Mouse (Mus musculus) hindbrain, postnatal 0 days (tissue): ENCODE results near the gene Cx3cl1. TPM values are rescaled to one million over a fixed set of nuclear protein-coding genes. Genes with fewer than 3 reads are reported as not detected.

Experiments
- ATAC-seq: fragments of 200-750 bp; cut with Nextera tagmentation; 2 replicates; pipeline ENCODE4 v1.8.0; 2017; ENCODE audit warnings: mild to moderate bottlenecking, moderate TSS enrichment, moderate library complexity
- DNase-seq: peaks from one replicate; pipeline ENCODE4 v3.0.0-alpha.2; 2015; ENCODE audit warnings: low spot score
- H3K27ac ChIP-seq: fragments of 300-500 bp; sonication (generic); 2 replicates; pipeline ENCODE4 v1.5.1; 2014; ENCODE audit warnings: mild to moderate bottlenecking
- H3K27me3 ChIP-seq: fragments of 300-500 bp; sonication (generic); 2 replicates; pipeline ENCODE4 v1.6.1; 2014; ENCODE audit warnings: low read length, mixed read lengths; ENCODE audit not compliant: insufficient read depth
- H3K36me3 ChIP-seq: fragments of 300-500 bp; sonication (generic); 2 replicates; pipeline ENCODE4 v1.6.1; 2014; ENCODE audit warnings: low read length, mixed read lengths; ENCODE audit not compliant: insufficient read depth
- H3K4me1 ChIP-seq: fragments of 300-500 bp; sonication (generic); 2 replicates; pipeline ENCODE4 v1.6.1; 2014; ENCODE audit warnings: antibody characterized with exemption, low read length, mixed read lengths; ENCODE audit not compliant: insufficient read depth
- H3K4me2 ChIP-seq: fragments of 300-500 bp; sonication (generic); 2 replicates; pipeline ENCODE4 v1.6.1; 2014; ENCODE audit warnings: low read depth, mild to moderate bottlenecking, low read length, moderate library complexity, mixed read lengths
- H3K4me3 ChIP-seq: fragments of 300-500 bp; sonication (generic); 2 replicates; pipeline ENCODE4 v1.5.1; 2014; ENCODE audit warnings: low read length
- H3K9ac ChIP-seq: fragments of 300-500 bp; sonication (generic); replicated peaks from 2 replicates; pipeline ENCODE4 v1.6.1; 2014; ENCODE audit warnings: mild to moderate bottlenecking, low read length, moderate library complexity, mixed read lengths
- H3K9me3 ChIP-seq: fragments of 300-500 bp; sonication (generic); 2 replicates; pipeline ENCODE4 v1.6.1; 2016; ENCODE audit warnings: low read length, mixed read lengths
- CTCF ChIP-seq: IDR thresholded peaks from 2 replicates; pipeline ENCODE4 v1.5.1; 2016; ENCODE audit warnings: antibody characterized with exemption, control low read depth, low read depth
- WGBS: fragments of 180-500 bp; shearing (Covaris S2); extraction: QIAGEN DNeasy Blood & Tissue Kit; methylation state at CpG from one replicate; pipeline ENCODE4 v1.1.7; 2014; 5-methylcytosine and 5-hydroxymethylcytosine counted together
- polyA plus RNA-seq: library from polyadenylated mRNA; unstranded; fragments of >200 nt; fragmentation: Nextera tagmentation; extraction: Ambion mirVana; gene quantifications from 2 replicates; pipeline ENCODE4 v1.2.1, GENCODE M21; 2015
- total RNA-seq: library from RNA; depleted of rRNA; stranded (reverse); fragments of >200 nt; gene quantifications from 2 replicates; pipeline ENCODE4 v1.2.3, GENCODE M21; 2014

The Cx3cl1 gene
- total and polyA plus RNA-seq, 2 experiments from 2014 or later = 87.9 to 99.6 TPM

DNA sequence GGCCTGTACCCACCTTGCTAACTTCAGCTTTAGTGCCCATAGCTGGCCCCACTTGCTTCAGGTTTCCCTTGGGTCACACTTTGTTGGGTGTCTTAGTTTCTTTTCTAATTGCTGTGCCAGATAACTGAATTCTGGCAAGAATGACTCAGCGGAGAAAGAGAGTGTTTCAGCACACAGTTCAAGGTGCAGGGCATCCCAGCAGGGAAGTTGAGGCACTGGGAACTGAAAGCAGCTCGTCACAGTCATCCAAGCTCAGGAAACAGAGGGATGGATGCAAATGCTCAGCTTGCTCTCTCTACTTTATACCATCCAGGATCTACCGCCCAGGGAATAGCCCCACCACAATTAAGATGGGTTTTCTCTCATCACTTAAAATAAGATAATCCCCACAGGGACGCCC, 23.4 kb upstream of the Cx3cl1 start:
- no peak overlapping the region for H3K4me2 ChIP-seq
- H3K9me3 ChIP-seq = no peaks in the 10 kb centered on the region
- H3K27me3 ChIP-seq = no peaks in the 10 kb centered on the region
- no peak for TF ChIP-seq CTCF
- no peak overlapping the region for H3K4me3 ChIP-seq
- H3K4me1 ChIP-seq = no peaks in the 10 kb centered on the region
- H3K36me3 ChIP-seq = no peaks in the 10 kb centered on the region
- DNase-seq = no peak
- ATAC-seq = no peak
- no peak overlapping the region for H3K27ac ChIP-seq
- 58% methylated on average over 4 of the region's 4 CpGs for WGBS
- no peak overlapping the region for H3K9ac ChIP-seq

DNA sequence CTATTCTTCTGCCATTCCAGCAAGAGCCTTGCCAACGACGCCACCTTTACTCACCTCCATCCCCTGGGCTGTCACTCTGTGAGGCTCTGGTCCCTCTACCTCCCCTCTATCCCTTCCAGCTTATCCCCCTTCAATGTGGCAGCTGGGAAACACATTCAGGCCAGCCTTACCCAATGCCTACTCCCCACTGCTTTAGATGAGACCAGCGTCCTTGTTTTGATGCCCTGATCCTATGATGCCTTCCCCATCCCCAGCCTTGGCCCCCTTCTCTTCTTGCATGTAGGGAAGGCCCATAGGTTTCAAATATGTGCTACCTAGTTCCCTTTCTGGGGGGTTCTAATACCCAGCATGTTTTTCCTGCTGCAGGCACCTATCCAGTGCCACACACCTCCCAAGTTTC, 21.9 kb upstream of the Cx3cl1 start:
- Histone ChIP-seq H3K4me1 (no peaks in the 10 kb centered on the region), H3K4me3 (no peak overlapping the region), H3K36me3 (no peaks in the 10 kb centered on the region), H3K4me2 (no peak overlapping the region), H3K9me3 (no peaks in the 10 kb centered on the region), H3K27ac (no peak overlapping the region), H3K9ac (no peak overlapping the region), H3K27me3 (no peaks in the 10 kb centered on the region)
- ATAC-seq (no peak), DNase-seq (no peak)
- TF ChIP-seq CTCF = no peak
- WGBS = 84% methylated on average over 3 of the region's 3 CpGs

DNA sequence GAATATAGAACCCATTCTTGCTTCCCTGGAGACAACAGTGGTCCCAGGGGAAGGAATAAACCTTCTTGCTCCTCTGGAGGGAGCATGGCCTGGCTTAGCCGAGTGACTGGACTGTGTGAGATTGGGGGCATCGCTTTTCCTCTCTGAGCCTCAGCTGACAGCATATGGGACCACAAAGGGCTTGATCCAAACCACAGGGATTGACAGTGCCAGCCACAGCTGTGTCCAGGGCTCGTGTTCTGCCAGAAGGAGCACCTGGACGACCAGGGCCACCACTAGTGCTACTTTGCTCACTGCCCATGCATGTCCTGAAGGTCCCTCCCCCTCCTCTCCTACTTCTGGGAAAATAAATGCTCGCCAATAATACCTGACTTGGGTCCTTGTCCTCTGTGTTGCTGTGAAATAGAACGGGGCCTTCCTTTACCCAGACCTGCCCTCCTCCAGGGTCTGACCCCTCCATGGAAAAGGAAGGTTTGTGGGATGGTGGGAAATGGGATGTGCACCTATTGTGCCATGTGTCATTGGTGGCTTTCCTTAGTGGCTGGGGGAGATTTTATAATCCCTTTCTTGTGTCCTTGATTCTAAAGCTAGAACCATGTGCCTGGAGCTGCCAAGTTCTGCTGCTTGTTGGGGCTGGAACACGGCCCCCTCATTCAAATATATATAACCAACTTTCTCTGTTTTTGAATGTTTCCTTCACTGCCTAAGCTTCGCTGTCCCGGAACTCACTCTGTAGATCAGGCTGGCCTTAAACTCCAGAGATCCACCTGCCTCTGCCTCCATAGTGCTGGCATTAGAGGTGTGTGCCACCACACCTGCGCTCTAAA, 20.6 kb upstream of the Cx3cl1 start:
- DNase-seq (no peak), ATAC-seq (no peak)
- H3K9me3 ChIP-seq = no peaks in the 10 kb centered on the region
- WGBS = 80% methylated on average over 10 of the region's 10 CpGs
- H3K27me3 ChIP-seq = no peaks in the 10 kb centered on the region
- H3K4me1 ChIP-seq = no peaks in the 10 kb centered on the region
- TF ChIP-seq CTCF = no peak
- no peak overlapping the region for H3K27ac ChIP-seq
- no peaks in the 10 kb centered on the region for H3K36me3 ChIP-seq
- H3K4me2 ChIP-seq = no peak overlapping the region
- H3K4me3 ChIP-seq = no peak overlapping the region
- H3K9ac ChIP-seq = no peak overlapping the region

- Histone ChIP-seq H3K9me3 (0 out of 2 replicates have a peak, but pooled peaks cover 3% of the 10 kb centered on the region), H3K27ac (no peak overlapping the region), H3K9ac (no peak overlapping the region), H3K4me1 (no peaks in the 10 kb centered on the region), H3K4me3 (no peak overlapping the region), H3K4me2 (no peak overlapping the region), H3K27me3 (no peaks in the 10 kb centered on the region), H3K36me3 (no peaks in the 10 kb centered on the region)
- no peak for ATAC-seq
- WGBS = 89% methylated on average over 2 of the region's 2 CpGs
- no peak for TF ChIP-seq CTCF
- DNase-seq = no peak
Measured at GRCm38 (mm10) chr8:94754006-94754405, 17.8 kb upstream of the Cx3cl1 start.

DNA sequence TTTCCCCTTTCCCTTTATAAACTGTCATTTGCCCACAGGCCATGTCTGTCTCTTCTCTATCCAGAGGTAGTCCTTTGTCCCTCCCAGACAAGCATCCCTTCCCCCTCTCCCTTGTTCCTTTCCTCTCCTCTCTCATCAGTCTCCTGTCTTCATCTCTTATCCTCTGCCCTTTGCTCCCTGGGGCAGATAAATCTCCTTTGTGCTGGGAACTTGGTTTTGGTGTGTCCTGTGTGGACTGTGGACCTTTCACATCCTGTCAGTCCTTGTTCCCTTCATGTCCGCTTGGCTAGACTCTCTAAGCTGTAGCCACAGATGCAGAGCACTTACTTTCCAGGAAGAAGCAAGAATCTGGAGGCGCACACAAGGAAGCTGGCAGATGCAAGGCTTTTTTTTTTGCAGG, 17.3 kb upstream of the Cx3cl1 start:
- Histone ChIP-seq H3K4me3 (no peak overlapping the region), H3K4me2 (no peak overlapping the region), H3K4me1 (no peaks in the 10 kb centered on the region), H3K36me3 (no peaks in the 10 kb centered on the region), H3K27ac (no peak overlapping the region), H3K9ac (no peak overlapping the region), H3K27me3 (no peaks in the 10 kb centered on the region), H3K9me3 (0 out of 2 replicates have a peak, but pooled peaks cover 3% of the 10 kb centered on the region)
- 76% methylated on average over 2 of the region's 2 CpGs for WGBS
- DNase-seq (no peak), ATAC-seq (no peak)
- TF ChIP-seq CTCF = no peak

DNA sequence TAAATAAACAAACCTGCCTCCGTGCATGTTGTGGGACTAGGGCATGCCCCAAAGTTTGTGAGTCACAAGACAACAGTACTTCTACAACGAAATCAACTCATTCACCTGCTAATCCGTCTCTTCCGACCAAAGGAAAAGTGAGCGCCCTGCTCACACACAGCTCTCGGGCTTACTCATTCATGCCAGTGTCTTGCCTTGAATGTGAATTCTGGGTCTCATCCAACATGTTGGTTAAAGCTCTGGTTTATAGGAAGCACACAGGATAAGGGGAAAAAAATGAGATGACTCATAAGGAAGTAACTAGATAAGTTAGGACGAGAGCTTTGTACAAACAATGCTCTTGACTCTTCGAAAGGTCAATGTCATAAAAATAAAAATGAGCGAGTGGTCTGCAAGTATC, 4.8 kb upstream of the Cx3cl1 start:
- no peak for TF ChIP-seq CTCF
- ATAC-seq = no peak
- no peak for DNase-seq
- H3K4me3 ChIP-seq = no peak overlapping the region
- H3K4me1 ChIP-seq = peaks cover 13% of the 10 kb centered on the region; the same call in 1 of the 2 replicates
- 77% methylated on average over 9 of the region's 9 CpGs for WGBS
- no peaks in the 10 kb centered on the region for H3K27me3 ChIP-seq
- H3K9me3 ChIP-seq = no peaks in the 10 kb centered on the region
- H3K9ac ChIP-seq = no peak overlapping the region
- no peak overlapping the region for H3K27ac ChIP-seq
- no peaks in the 10 kb centered on the region for H3K36me3 ChIP-seq
- no peak overlapping the region for H3K4me2 ChIP-seq

- H3K4me3 ChIP-seq = no peak overlapping the region
- no peaks in the 10 kb centered on the region for H3K9me3 ChIP-seq
- no peak overlapping the region for H3K27ac ChIP-seq
- peaks cover 21% of the 10 kb centered on the region; the same call in 1 of the 2 replicates for H3K4me1 ChIP-seq
- whole genome bisulfite sequencing = 30% methylated on average over 6 of the region's 6 CpGs
- H3K9ac ChIP-seq = no peak overlapping the region
- peak; percentile 78 for DNase-seq
- TF ChIP-seq CTCF = no peak
- H3K4me2 ChIP-seq = peak overlapping the region; percentile 78; the same call in 1 of the 2 replicates
- no peak for ATAC-seq
- H3K27me3 ChIP-seq = no peaks in the 10 kb centered on the region
- no peaks in the 10 kb centered on the region for H3K36me3 ChIP-seq
Measured at GRCm38 (mm10) chr8:94770945-94771344, 864 bp upstream of the Cx3cl1 start.
